Mouse (Mus musculus): ENCODE results near the gene Mosmo. TPM values are rescaled to one million over a fixed set of nuclear protein-coding genes. Genes with fewer than 3 reads are reported as not detected.

Gene Mosmo
- total and polyA plus RNA-seq, 3 experiments = 10.4 to 19.0 (median 14.0) TPM

GRCm38 (mm10) chr7:120690634-120691033, 13.2 kb downstream of the Mosmo start:
- no peak for DNase-seq (ENCODE audit: extremely low read depth)
- in situ Hi-C loops (cut with MboI; ENCODE audit: low pct_ligation_motif_present, low pct_unique_long_range_greater_than_20kb, low sequenced_read_pairs) (no loop called here), dilution Hi-C loops (cut with MboI; ENCODE audit: extremely low pct_ligation_motif_present, extremely low pct_unique_long_range_greater_than_20kb, low sequenced_read_pairs) (no loop called here)
- H3K9ac ChIP-seq (ENCODE audit: insufficient read depth, low read depth) = no peak overlapping the region
- TF ChIP-seq USF2 (conservative IDR thresholded peaks at IDR 0.05; ENCODE audit: low read depth, low read length) (no peak), IRF4 (IDR thresholded peaks at IDR 0.05; ENCODE audit: low read depth, low read length) (no peak), SMC3 (IDR thresholded peaks at IDR 0.05; ENCODE audit: low read depth, low read length) (no peak), ELF1 (IDR thresholded peaks at IDR 0.05; ENCODE audit: low read depth, low read length) (no peak), MAFK (IDR thresholded peaks at IDR 0.05; ENCODE audit: insufficient replicate concordance, low read length) (no peak), CTCF (conservative IDR thresholded peaks at IDR 0.05 in 1 of 2, IDR thresholded peaks at IDR 0.05 in 1 of 2; ENCODE audit: low read depth in 2 of 2, low read length in 2 of 2) (peak in 1 of 2 experiments; percentile 28; a peak in 2 of 4 replicates), BHLHE40 (IDR thresholded peaks at IDR 0.05; ENCODE audit: low read depth, low read length) (no peak), NRF1 (IDR thresholded peaks at IDR 0.05; ENCODE audit: low read depth, low read length) (no peak)
- no peaks in the 10 kb centered on the region for H3K9me3 ChIP-seq (replicated peaks; ENCODE audit: low read length)
- H3K27me3 ChIP-seq (replicated peaks) = no peaks in the 10 kb centered on the region
- peaks cover 6 to 40% of the 10 kb centered on the region in 2 experiments for H3K36me3 ChIP-seq (replicated peaks in 1 of 2; ENCODE audit: control insufficient read depth in 1 of 2, insufficient read depth in 1 of 2, low read length in 1 of 2)
- peaks cover 5 to 14% of the 10 kb centered on the region in 2 experiments; a peak in 3 of 4 replicates for H3K4me1 ChIP-seq (ENCODE audit: control insufficient read depth in 1 of 2, insufficient read depth in 2 of 2)
- H3K27ac ChIP-seq (ENCODE audit: insufficient read depth, low read depth) = no peak overlapping the region
- peaks cover 3% of the 10 kb centered on the region; the same call in 1 of the 2 replicates for H3K79me2 ChIP-seq (replicated peaks; ENCODE audit: control insufficient read depth, extremely low read depth, insufficient read depth, poor library complexity, severe bottlenecking)
- no peak overlapping the region for H3K4me3 ChIP-seq (replicated peaks in 1 of 3; ENCODE audit: low read depth in 2 of 3, low read length in 2 of 3, poor library complexity in 1 of 3)
- no peak overlapping the region for H3K4me2 ChIP-seq (ENCODE audit: insufficient read depth, low read depth, poor library complexity, severe bottlenecking)

- TF ChIP-seq EP300 (IDR thresholded peaks at IDR 0.05; ENCODE audit: low read length) = no peak
- TF ChIP-seq RCOR1 (conservative IDR thresholded peaks at IDR 0.05; ENCODE audit: low read depth, low read length) = no peak
- no peak for TF ChIP-seq NRF1 (IDR thresholded peaks at IDR 0.05; ENCODE audit: low read depth, low read length)
- no peak for TF ChIP-seq MEF2A (IDR thresholded peaks at IDR 0.05; ENCODE audit: borderline replicate concordance, low read depth, low read length)
- no peak for TF ChIP-seq MAX (IDR thresholded peaks at IDR 0.05; ENCODE audit: low read length)
- no peak for TF ChIP-seq CHD2 (IDR thresholded peaks at IDR 0.05; ENCODE audit: low read length)
- no peak for TF ChIP-seq USF2 (conservative IDR thresholded peaks at IDR 0.05; ENCODE audit: low read depth, low read length)
- no peaks in the 10 kb centered on the region for H3K9me3 ChIP-seq (replicated peaks; ENCODE audit: low read length)
- no peak overlapping the region for H3K27ac ChIP-seq (ENCODE audit: insufficient read depth, low read depth)
- peaks cover 6 to 46% of the 10 kb centered on the region in 2 experiments for H3K36me3 ChIP-seq (replicated peaks in 1 of 2; ENCODE audit: control insufficient read depth in 1 of 2, insufficient read depth in 1 of 2, low read length in 1 of 2)
- DNase-seq (ENCODE audit: extremely low read depth) = no peak
- no peak overlapping the region for H3K9ac ChIP-seq (ENCODE audit: insufficient read depth, low read depth)
- H3K4me3 ChIP-seq (replicated peaks in 1 of 3; ENCODE audit: low read depth in 2 of 3, low read length in 2 of 3, poor library complexity in 1 of 3) = no peak overlapping the region
- H3K4me1 ChIP-seq (ENCODE audit: control insufficient read depth in 1 of 2, insufficient read depth in 2 of 2) = peaks cover 5 to 19% of the 10 kb centered on the region in 2 experiments; a peak in 3 of 4 replicates
- peaks cover 4% of the 10 kb centered on the region; the same call in 1 of the 2 replicates for H3K79me2 ChIP-seq (replicated peaks; ENCODE audit: control insufficient read depth, extremely low read depth, insufficient read depth, poor library complexity, severe bottlenecking)
- H3K4me2 ChIP-seq (ENCODE audit: insufficient read depth, low read depth, poor library complexity, severe bottlenecking) = no peak overlapping the region
- no peaks in the 10 kb centered on the region for H3K27me3 ChIP-seq (replicated peaks)
- in situ Hi-C loops (cut with MboI; ENCODE audit: low pct_ligation_motif_present, low pct_unique_long_range_greater_than_20kb, low sequenced_read_pairs) = no loop called here
- dilution Hi-C loops (cut with MboI; ENCODE audit: extremely low pct_ligation_motif_present, extremely low pct_unique_long_range_greater_than_20kb, low sequenced_read_pairs) = no loop called here
These were observed 16.5 kb downstream of the Mosmo start for GRCm38 (mm10) chr7:120693831-120694375.

- Histone ChIP-seq H3K4me1 (ENCODE audit: control insufficient read depth in 1 of 2, insufficient read depth in 2 of 2) (peaks cover 5 to 10% of the 10 kb centered on the region in 2 experiments; a peak in 2 of 4 replicates), H3K9me3 (replicated peaks; ENCODE audit: low read length) (no peaks in the 10 kb centered on the region), H3K27ac (ENCODE audit: insufficient read depth, low read depth) (no peak overlapping the region), H3K4me2 (ENCODE audit: insufficient read depth, low read depth, poor library complexity, severe bottlenecking) (no peak overlapping the region), H3K4me3 (replicated peaks in 1 of 3; ENCODE audit: low read depth in 2 of 3, low read length in 2 of 3, poor library complexity in 1 of 3) (no peak overlapping the region), H3K9ac (ENCODE audit: insufficient read depth, low read depth) (no peak overlapping the region), H3K27me3 (replicated peaks) (no peaks in the 10 kb centered on the region), H3K79me2 (replicated peaks; ENCODE audit: control insufficient read depth, extremely low read depth, insufficient read depth, poor library complexity, severe bottlenecking) (peaks cover 4% of the 10 kb centered on the region; the same call in 1 of the 2 replicates), H3K36me3 (replicated peaks in 1 of 2; ENCODE audit: control insufficient read depth in 1 of 2, insufficient read depth in 1 of 2, low read length in 1 of 2) (peaks cover 6 to 42% of the 10 kb centered on the region in 2 experiments)
- DNase-seq (ENCODE audit: extremely low read depth) = no peak
- in situ Hi-C loops (cut with MboI; ENCODE audit: low pct_ligation_motif_present, low pct_unique_long_range_greater_than_20kb, low sequenced_read_pairs) (no loop called here), dilution Hi-C loops (cut with MboI; ENCODE audit: extremely low pct_ligation_motif_present, extremely low pct_unique_long_range_greater_than_20kb, low sequenced_read_pairs) (no loop called here)
- TF ChIP-seq ZMIZ1 (IDR thresholded peaks at IDR 0.05; ENCODE audit: low read depth, low read length) (no peak), ZKSCAN1 (IDR thresholded peaks at IDR 0.05; ENCODE audit: borderline replicate concordance, low read depth, low read length) (no peak), ETS1 (conservative IDR thresholded peaks at IDR 0.05; ENCODE audit: low read depth, low read length) (no peak), ZC3H11A (IDR thresholded peaks at IDR 0.05; ENCODE audit: low read depth, low read length) (no peak)
These were observed 17.8 kb downstream of the Mosmo start for GRCm38 (mm10) chr7:120695196-120695595.

Data from CH12.LX (cell line).